Mouse (Mus musculus): ENCODE data around the gene Kansl1l. TPM values are rescaled to one million over a fixed set of nuclear protein-coding genes. Genes with fewer than 3 reads are reported as not detected.
A peak's percentile ranks its signal among the peaks of the same experiment; 100 is the strongest.

The Kansl1l gene
- polyA plus RNA-seq, 1 experiment from 2014 or later = 16.1 TPM

DNA sequence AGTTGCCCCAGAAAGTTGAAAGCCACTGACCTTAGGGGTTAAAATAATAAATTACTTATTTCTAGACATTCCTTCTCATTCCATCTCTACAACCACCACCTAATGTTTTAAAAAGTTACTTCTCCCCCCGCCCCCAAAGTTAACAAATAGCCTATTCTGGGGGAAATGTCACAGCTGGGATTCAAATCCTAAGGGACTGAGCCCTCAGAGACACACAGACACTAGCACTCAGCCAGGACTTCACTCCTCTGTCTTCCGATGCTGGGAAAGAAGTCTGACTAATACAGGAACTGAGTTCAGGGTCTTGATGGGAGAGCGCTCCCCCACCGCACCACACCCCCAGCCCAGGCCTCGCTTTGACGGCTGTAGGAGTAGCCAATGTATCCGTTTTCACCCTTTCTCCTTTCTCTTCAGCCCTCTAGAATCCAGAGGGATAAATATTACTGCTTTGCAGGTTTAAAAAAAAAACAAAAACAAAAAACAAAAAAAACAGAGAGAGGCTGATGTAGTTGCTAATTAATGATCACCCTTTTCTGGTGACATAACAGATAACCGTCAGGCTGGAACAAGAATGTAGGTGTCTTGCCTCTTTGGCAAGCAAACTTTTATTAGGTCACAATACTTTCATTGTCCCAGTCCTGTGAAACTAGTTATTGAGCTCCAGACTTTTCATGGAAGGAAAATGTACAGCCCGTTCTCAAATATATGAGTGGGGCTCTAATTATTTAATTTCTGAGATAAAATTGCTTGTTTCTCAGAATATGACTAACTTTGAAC lies 14.7 kb upstream of the Kansl1l start:
- Histone ChIP-seq H3K9me3 (ENCODE audit: control insufficient read depth, low read depth, low read length) (no peaks in the 10 kb centered on the region), H3K4me3 (ENCODE audit: low read depth, low read length) (no peak overlapping the region), H3K27ac (ENCODE audit: low read length) (no peak overlapping the region), H3K27me3 (ENCODE audit: control insufficient read depth, insufficient read depth, low read length) (no peaks in the 10 kb centered on the region), H3K9ac (replicated peaks; ENCODE audit: low read depth, low read length) (no peak overlapping the region), H3K4me1 (ENCODE audit: control insufficient read depth, insufficient read depth, low read length) (peaks cover 6% of the 10 kb centered on the region; the same call in 1 of the 2 replicates), H3K4me2 (replicated peaks; ENCODE audit: low read depth, low read length) (no peak overlapping the region), H3K36me3 (ENCODE audit: control insufficient read depth, insufficient read depth, low read length) (no peaks in the 10 kb centered on the region; the same call in 1 of the 2 replicates)
- WGBS = 56% methylated on average over 9 of the region's 9 CpGs
- ATAC-seq (ENCODE audit: insufficient number of reproducible peaks, insufficient read depth, low FRiP score, low read depth) = no peak

DNA sequence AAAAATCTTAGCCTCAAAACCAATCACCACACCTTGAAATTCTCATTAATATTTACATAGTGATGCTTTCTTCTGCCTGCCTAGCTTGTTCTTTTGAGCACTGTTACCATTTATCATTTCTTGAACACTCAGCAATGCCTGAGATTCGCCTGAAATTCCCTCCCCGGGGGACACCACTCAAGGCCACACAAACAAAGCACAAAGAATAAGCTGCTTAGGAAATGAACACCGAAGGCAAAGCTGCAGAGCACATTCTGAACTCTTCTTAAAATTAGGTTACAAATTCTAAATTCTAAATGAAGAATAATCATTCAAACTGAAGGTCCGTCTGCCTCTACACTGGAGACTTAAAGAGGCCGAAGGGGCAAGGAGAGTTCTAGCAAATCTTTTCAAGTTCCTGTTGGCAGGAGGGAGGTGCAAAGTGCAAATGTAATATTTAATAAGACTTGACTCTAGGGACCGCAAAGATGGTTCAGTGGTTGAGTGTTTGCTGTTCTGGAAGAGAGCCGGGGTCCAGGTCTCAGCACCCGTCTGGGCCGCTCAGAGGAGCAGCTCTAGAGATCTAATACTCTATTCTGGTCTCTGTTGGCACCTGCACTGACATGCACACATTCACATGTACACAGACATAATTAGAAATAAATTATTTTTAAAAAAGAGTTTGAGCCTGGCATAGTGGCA lies 12.2 kb upstream of the Kansl1l start:
- Histone ChIP-seq H3K9ac (replicated peaks; ENCODE audit: low read depth, low read length) (no peak overlapping the region), H3K27ac (ENCODE audit: low read length) (no peak overlapping the region), H3K4me2 (replicated peaks; ENCODE audit: low read depth, low read length) (no peak overlapping the region), H3K4me3 (ENCODE audit: low read depth, low read length) (no peak overlapping the region), H3K27me3 (ENCODE audit: control insufficient read depth, insufficient read depth, low read length) (no peaks in the 10 kb centered on the region), H3K9me3 (ENCODE audit: control insufficient read depth, low read depth, low read length) (no peaks in the 10 kb centered on the region), H3K4me1 (ENCODE audit: control insufficient read depth, insufficient read depth, low read length) (peaks cover 6% of the 10 kb centered on the region; the same call in 1 of the 2 replicates), H3K36me3 (ENCODE audit: control insufficient read depth, insufficient read depth, low read length) (no peaks in the 10 kb centered on the region; the same call in 1 of the 2 replicates)
- no peak for ATAC-seq (ENCODE audit: insufficient number of reproducible peaks, insufficient read depth, low FRiP score, low read depth)
- WGBS = 64% methylated on average over 9 of the region's 9 CpGs

DNA sequence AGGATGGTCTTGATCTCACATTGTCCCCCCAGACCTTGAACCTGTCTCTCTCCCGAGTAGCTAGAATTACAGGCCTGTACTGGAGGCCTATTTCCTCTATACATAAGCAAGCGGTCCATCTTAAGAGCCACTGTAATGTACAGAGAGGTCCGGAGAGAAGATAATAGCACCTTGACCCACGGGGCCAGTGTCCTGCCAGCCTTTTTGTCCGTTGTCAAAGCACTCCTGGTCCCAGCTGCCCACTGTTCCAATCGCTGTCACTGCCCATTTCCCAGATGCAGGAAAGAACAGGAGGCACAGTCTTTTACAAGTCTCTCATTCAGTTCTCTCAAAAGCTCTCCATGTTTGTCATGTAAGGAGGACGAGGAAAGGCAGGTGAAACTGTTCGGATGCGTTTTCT lies 4.6 kb upstream of the Kansl1l start:
- H3K4me1 ChIP-seq (ENCODE audit: control insufficient read depth, insufficient read depth, low read length) = no peaks in the 10 kb centered on the region
- no peak overlapping the region for H3K9ac ChIP-seq (replicated peaks; ENCODE audit: low read depth, low read length)
- no peak overlapping the region for H3K4me2 ChIP-seq (replicated peaks; ENCODE audit: low read depth, low read length)
- no peaks in the 10 kb centered on the region for H3K9me3 ChIP-seq (ENCODE audit: control insufficient read depth, low read depth, low read length)
- H3K27me3 ChIP-seq (ENCODE audit: control insufficient read depth, insufficient read depth, low read length) = no peaks in the 10 kb centered on the region
- no peak overlapping the region for H3K4me3 ChIP-seq (ENCODE audit: low read depth, low read length)
- no peaks in the 10 kb centered on the region for H3K36me3 ChIP-seq (ENCODE audit: control insufficient read depth, insufficient read depth, low read length)
- 75% methylated on average over 9 of the region's 9 CpGs for whole genome bisulfite sequencing
- no peak for ATAC-seq (ENCODE audit: insufficient number of reproducible peaks, insufficient read depth, low FRiP score, low read depth)
- no peak overlapping the region for H3K27ac ChIP-seq (ENCODE audit: low read length)

DNA sequence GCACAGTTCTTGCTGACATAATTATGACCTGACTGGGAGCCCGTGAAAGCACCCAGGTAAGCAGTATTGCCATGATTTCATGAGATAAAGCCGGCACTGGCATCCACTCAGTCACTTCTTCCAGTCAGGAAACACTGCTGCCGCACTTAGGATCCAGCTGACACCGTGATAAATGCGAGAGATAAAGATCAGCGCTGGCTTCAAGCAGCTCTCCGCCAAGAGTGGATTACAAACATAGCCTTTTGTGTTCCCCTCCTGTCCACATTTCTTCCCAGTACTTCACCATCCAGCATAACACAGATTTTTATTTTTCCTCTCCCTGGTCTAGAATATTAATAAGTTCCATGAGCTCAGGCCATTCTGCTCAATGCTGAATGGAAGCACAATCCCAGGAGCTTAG lies 2.9 kb upstream of the Kansl1l start:
- H3K4me1 ChIP-seq (ENCODE audit: control insufficient read depth, insufficient read depth, low read length) = 0 out of 2 replicates have a peak, but pooled peaks cover 1% of the 10 kb centered on the region
- H3K27ac ChIP-seq (ENCODE audit: low read length) = no peak overlapping the region
- no peak for ATAC-seq (ENCODE audit: insufficient number of reproducible peaks, insufficient read depth, low FRiP score, low read depth)
- H3K9ac ChIP-seq (replicated peaks; ENCODE audit: low read depth, low read length) = no peak overlapping the region
- no peaks in the 10 kb centered on the region for H3K36me3 ChIP-seq (ENCODE audit: control insufficient read depth, insufficient read depth, low read length)
- H3K27me3 ChIP-seq (ENCODE audit: control insufficient read depth, insufficient read depth, low read length) = no peaks in the 10 kb centered on the region
- no peak overlapping the region for H3K4me3 ChIP-seq (ENCODE audit: low read depth, low read length)
- no peak overlapping the region for H3K4me2 ChIP-seq (replicated peaks; ENCODE audit: low read depth, low read length)
- H3K9me3 ChIP-seq (ENCODE audit: control insufficient read depth, low read depth, low read length) = no peaks in the 10 kb centered on the region
- 14% methylated on average over 7 of the region's 7 CpGs for WGBS

DNA sequence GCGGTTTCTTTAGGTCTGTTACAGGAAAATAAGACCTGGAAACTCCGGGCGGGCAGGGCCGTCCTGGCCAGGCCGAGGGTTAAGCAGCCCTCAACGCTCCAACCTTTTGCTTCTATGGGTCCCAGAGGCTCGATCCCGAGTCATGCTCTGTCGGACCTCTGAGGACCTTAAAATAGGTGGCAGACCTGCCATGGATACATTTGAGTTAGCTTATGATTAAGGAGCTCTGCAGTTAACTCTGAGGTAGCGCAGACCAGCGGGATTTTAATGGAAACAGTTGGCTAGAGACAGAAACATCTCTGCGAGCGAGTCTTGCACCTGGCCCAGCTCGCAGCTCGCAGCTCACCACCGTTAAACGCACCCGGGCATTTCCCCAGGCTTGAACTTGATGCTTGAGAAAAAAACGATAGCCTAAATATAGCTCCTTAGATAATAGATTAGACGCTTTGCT lies 528 bp upstream of the Kansl1l start:
- Histone ChIP-seq H3K27me3 (ENCODE audit: control insufficient read depth, insufficient read depth, low read length) (no peaks in the 10 kb centered on the region), H3K27ac (ENCODE audit: low read length) (no peak overlapping the region), H3K4me1 (ENCODE audit: control insufficient read depth, insufficient read depth, low read length) (peaks cover 8% of the 10 kb centered on the region; the same call in 1 of the 2 replicates), H3K9me3 (ENCODE audit: control insufficient read depth, low read depth, low read length) (no peaks in the 10 kb centered on the region), H3K4me2 (replicated peaks; ENCODE audit: low read depth, low read length) (peak overlapping the region; percentile 52), H3K9ac (replicated peaks; ENCODE audit: low read depth, low read length) (peak overlapping the region; percentile 81), H3K36me3 (ENCODE audit: control insufficient read depth, insufficient read depth, low read length) (no peaks in the 10 kb centered on the region), H3K4me3 (ENCODE audit: low read depth, low read length) (peak overlapping the region; percentile 72)
- ATAC-seq (ENCODE audit: insufficient number of reproducible peaks, insufficient read depth, low FRiP score, low read depth) = peak; percentile 54
- WGBS = under 1% methylated on average over 20 of the region's 20 CpGs

DNA sequence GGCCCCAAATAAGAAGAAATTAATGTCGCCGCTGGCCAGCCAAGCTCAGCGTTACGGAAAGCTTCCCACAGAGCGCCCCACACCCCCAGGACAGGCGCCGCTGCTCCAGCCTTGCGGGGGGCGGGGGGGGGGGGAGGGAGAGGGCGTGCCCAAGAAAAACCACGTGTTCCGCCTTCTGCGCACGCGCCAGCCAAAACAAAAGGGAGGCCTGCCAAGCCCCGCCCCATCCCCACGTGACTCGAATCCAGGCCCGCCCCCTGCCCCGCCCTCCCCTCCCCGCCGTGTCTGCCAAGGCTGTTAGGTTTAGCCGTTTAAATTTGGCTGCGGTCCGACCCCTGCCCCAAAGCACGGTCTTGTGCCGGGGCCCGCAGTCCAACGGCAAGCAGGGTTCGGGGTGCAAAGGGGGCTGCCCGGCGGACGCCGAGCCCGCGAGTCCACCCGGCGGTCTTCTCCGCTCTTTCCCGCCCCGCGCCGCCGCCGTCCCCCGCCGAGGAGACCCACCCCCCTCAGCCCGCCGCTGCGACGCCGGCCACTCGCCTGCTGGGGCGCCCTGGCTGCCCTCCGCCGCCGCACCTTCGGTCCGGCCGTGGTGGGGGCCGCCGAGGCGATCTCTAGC lies 417 bp downstream of the Kansl1l start:
- H3K4me1 ChIP-seq (ENCODE audit: control insufficient read depth, insufficient read depth, low read length) = peaks cover 8% of the 10 kb centered on the region; the same call in 1 of the 2 replicates
- H3K9me3 ChIP-seq (ENCODE audit: control insufficient read depth, low read depth, low read length) = no peaks in the 10 kb centered on the region
- no peaks in the 10 kb centered on the region for H3K27me3 ChIP-seq (ENCODE audit: control insufficient read depth, insufficient read depth, low read length)
- H3K27ac ChIP-seq (ENCODE audit: low read length) = peak overlapping the region; percentile 95
- no peaks in the 10 kb centered on the region for H3K36me3 ChIP-seq (ENCODE audit: control insufficient read depth, insufficient read depth, low read length)
- H3K4me2 ChIP-seq (replicated peaks; ENCODE audit: low read depth, low read length) = peak overlapping the region; percentile 75
- under 1% methylated on average over 29 of the region's 63 CpGs for WGBS
- ATAC-seq (ENCODE audit: insufficient number of reproducible peaks, insufficient read depth, low FRiP score, low read depth) = peak; percentile 84
- H3K9ac ChIP-seq (replicated peaks; ENCODE audit: low read depth, low read length) = peak overlapping the region; percentile 85
- H3K4me3 ChIP-seq (ENCODE audit: low read depth, low read length) = peak overlapping the region; percentile 72

DNA sequence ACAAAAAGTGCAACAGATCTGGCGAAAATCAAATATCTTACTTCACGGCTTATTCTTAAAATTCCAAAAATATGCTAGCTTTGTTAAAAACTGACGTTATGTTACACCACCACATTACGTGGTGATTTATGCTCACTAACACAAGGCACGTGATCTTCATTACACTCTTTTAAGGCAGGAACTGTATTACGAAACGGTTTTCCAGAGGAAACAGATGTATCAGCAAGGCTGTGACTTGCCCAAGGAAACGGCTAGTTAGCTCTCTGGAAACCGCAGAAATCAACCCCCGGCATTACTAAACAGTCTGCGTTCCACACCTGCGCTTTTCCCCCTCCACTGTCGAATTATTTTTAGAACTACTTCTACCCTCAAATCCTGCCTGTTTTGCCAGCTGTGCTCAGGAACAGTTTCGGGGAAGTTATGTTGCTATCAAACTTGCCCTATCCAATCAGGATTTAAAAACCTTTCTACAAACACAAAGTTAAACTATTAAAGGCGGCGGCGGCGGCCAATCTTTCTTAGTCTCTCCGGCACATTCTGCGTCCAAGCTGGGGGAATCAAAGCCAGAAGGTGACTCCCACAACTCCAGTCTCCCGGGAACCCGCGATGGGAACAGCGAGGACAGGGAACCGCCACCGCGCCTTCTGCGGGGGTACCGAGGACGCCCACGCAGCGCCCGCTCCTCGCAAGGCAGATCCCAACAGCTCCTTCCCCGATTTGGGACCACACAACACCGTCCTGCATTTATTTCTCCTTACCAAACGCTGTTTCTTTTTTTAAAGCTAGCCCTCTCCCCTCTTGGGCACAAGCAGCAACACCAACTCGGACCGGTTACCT lies 1.2 kb downstream of the Kansl1l start:
- peak; percentile 26 for ATAC-seq (ENCODE audit: insufficient number of reproducible peaks, insufficient read depth, low FRiP score, low read depth)
- Histone ChIP-seq H3K4me2 (replicated peaks; ENCODE audit: low read depth, low read length) (peak overlapping the region; percentile 75), H3K36me3 (ENCODE audit: control insufficient read depth, insufficient read depth, low read length) (no peaks in the 10 kb centered on the region), H3K9me3 (ENCODE audit: control insufficient read depth, low read depth, low read length) (no peaks in the 10 kb centered on the region), H3K4me3 (ENCODE audit: low read depth, low read length) (peak overlapping the region; percentile 72), H3K27ac (ENCODE audit: low read length) (peak overlapping the region; percentile 95), H3K4me1 (ENCODE audit: control insufficient read depth, insufficient read depth, low read length) (peaks cover 8% of the 10 kb centered on the region; the same call in 1 of the 2 replicates), H3K27me3 (ENCODE audit: control insufficient read depth, insufficient read depth, low read length) (no peaks in the 10 kb centered on the region), H3K9ac (replicated peaks; ENCODE audit: low read depth, low read length) (peak overlapping the region; percentile 85)
- under 1% methylated on average over 39 of the region's 39 CpGs for WGBS

DNA sequence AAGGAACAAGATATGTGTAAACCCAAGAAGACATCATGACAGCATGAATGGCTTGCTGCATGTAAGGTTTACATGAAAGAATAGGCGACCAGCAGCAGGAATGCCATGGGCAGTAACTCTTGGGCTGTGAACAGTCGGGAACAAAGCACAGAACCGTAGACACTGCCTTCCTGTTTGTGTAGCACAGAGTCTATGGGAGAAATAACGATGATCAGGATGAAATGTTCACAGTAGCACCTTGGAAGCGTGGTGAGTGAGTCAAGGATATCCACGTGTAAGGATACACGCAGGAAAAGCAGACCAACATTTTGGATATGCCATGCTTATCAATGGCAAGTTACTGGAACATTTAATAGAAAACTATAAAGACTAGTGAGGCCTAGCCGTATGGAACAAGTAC lies 2.6 kb downstream of the Kansl1l start:
- H3K27me3 ChIP-seq (ENCODE audit: control insufficient read depth, insufficient read depth, low read length) = no peaks in the 10 kb centered on the region
- no peak overlapping the region for H3K4me3 ChIP-seq (ENCODE audit: low read depth, low read length)
- H3K4me2 ChIP-seq (replicated peaks; ENCODE audit: low read depth, low read length) = peak overlapping the region; percentile 75
- H3K36me3 ChIP-seq (ENCODE audit: control insufficient read depth, insufficient read depth, low read length) = no peaks in the 10 kb centered on the region
- H3K4me1 ChIP-seq (ENCODE audit: control insufficient read depth, insufficient read depth, low read length) = peaks cover 11% of the 10 kb centered on the region; the same call in 1 of the 2 replicates
- no peak for ATAC-seq (ENCODE audit: insufficient number of reproducible peaks, insufficient read depth, low FRiP score, low read depth)
- no peaks in the 10 kb centered on the region for H3K9me3 ChIP-seq (ENCODE audit: control insufficient read depth, low read depth, low read length)
- no peak overlapping the region for H3K27ac ChIP-seq (ENCODE audit: low read length)
- no peak overlapping the region for H3K9ac ChIP-seq (replicated peaks; ENCODE audit: low read depth, low read length)
- WGBS = 55% methylated on average over 8 of the region's 8 CpGs

Data from stomach, embryonic 14.5 days (tissue).